Mouse (Mus musculus) erythroblast, adult 5-6 weeks (primary cell): ENCODE measurements around the gene Cdyl. TPM values are rescaled to one million over a fixed set of nuclear protein-coding genes. Genes with fewer than 3 reads are reported as not detected.
"Not testable (repeated sequence)": the region's sequence is repeated elsewhere in the genome, so short reads cannot be mapped to it uniquely, and the experiment has no call there.

ENCODE experiments used
- ATAC-seq: replicated peaks from 2 replicates; pipeline ENCODE4 v1.8.0; 2016; ENCODE audit warnings: moderate number of reproducible peaks, mild to moderate bottlenecking, moderate TSS enrichment, inconsistent platforms; ENCODE audit not compliant: poor library complexity, low FRiP score, severe bottlenecking
- total RNA-seq, 2 experiments: library from RNA; stranded (forward) in 1 of 2; stranded (reverse) in 1 of 2; fragments of 150-400 nt in 1 of 2; fragments of 200-764, 138-1000 nt in 1 of 2; gene quantifications; 2 replicates each; pipeline versions ENCODE4 v1.2.3 to v1.2.4; 2015 to 2017; ENCODE audit warnings: low replicate concordance in 2 of 2

Gene Cdyl
- total RNA-seq, 2 experiments from 2014 or later: 18.3 to 29.6 TPM

DNA sequence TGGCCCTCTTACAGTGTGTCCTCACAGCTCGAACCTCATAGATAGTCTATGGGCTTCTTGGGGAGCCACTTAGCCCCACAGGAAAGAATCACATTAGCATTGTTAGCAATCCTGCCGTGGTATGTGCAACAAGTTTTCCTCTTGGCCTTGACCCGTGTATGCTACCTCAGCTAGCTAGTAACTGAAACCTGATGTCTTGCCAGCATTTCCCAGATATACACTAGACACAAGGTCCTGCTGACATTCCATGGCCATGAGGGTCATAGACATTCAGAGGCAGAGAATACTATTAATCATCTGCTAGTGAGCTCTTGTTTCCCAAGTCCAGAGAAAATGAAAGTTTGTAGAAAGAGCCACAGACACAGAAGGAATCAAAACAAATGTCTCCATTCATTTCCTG, 158.0 kb downstream of the Cdyl start:
- no peak for ATAC-seq

DNA sequence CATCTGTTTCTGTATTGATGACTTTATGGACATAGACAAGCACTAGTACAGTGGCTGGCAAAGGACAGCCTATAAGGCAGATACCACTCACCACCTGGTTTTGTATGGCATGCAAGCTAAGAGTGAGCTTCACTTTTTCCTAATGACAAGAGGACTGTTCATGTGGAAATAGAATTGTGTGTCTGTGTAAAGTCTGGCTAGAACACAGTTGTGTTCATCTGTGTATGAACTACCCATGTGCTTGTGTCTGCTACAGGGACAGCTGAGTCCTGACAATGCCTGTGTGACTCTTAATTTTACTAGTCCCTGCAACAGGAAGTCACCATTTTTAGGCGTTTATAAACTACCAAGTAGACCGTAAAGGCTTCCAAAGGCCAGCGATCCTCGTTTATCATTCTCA, 158.4 kb downstream of the Cdyl start:
- ATAC-seq: no peak

DNA sequence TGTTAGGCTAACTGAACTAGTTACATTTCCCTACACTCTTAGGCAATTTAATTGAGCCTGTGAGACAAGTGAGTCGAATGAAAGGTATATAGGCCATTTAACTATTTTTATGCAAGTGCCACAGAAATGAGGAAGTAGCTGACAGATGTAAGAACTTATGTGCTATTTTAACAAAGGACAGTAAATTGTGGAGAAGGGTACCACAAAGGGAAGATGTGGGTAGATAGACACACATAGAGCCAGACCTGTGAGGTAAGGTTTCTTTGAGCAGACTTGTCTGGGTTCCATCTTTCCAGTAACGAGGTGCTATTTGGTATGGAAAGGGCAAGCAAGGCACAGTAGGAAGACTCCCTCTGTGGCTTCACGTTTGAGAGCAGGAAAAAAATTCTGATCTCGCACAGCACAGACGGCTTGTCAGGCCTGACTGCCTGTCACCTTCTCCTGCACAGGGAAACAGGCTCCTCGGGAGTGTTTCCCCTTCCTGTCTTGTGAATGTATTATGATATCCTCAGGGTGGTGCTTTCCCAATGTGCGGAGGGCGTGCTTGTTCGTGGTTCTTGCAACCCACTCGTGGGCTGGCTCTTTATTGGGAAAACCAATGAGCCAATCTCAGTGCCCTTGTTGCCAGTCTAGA, 162.3 kb downstream of the Cdyl start:
- ATAC-seq: no peak

DNA sequence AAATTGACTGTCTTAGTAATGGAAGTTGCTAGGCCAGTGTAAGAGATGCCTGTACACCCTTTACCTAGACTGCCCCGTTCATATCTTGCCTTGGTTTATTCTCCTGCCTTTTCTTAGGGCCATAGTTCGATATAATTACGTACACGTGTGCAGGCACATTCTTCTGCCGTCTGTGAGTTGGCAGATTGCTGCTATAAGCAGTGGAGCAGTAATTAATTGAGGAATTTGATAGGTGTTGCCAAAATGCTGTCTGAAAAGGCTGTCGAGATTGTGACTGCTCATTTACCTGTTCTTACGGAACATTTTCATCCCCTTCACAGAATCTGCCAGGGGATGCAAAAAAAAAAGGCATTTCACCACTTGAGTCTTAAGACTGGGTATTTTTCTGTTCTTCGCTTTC, 163.2 kb downstream of the Cdyl start:
- ATAC-seq: no peak

DNA sequence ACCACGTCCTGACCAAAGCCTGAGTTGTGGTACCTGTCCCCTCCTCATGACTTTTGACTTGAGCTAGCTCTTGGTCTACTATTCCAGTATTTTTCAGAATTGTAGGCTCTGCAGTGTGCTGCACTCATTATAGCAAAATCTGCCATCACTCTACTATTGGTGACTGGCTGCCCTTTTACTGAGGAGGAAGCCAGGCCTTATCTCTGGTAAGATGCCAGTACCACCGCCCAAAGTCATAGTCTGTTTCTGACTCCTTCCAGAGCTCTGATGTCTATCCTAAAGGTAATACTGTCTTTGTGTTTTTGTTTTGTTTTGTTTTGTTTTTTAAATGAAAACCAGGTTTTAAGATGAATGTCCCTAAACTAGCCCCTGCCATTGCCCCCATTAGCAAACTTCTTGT, 166.0 kb downstream of the Cdyl start:
- 0 out of 2 replicates have a peak, but pooled peaks have one; percentile 37 for ATAC-seq

DNA sequence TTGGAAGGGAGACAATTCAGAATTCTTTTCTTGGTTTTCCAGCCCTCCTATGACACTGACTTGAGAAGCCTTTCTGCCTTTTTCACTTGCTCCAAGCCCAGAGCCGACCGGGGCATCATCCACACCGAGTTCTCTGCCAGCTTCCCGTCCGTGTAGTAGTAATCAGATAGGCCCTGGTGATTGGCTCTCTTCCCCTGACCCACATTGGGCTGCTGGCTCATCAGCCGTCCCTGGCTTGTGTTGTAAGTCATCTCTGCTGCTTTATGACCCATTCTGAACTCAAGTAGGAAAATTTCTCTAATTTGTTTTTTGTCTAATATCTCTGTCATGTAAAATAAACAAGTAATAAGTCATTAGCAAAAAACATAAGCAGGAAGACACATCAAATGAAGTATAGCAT, 173.0 kb downstream of the Cdyl start:
- ATAC-seq: no peak

DNA sequence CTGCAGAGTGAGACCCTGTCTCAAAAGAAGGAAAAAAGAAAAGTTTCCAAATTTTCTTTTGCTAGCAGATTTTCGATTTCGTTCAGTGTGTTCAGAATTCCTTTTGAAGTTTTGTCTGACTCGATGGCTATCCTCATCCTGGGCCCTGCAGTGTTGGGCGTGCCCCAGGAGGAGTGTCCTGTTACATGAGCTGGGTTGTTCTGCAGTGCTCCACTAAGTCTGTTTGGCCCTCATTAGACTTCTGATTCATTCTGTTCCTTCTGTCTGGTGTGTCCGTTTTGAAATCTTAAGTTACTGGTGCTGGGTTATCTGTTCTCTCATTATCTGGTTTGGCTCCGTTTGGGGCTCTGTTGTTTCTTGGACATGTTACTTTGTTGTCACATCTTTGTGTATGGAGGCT, 174.3 kb downstream of the Cdyl start:
- ATAC-seq: 0 out of 2 replicates have a peak, but pooled peaks have one; percentile 40

DNA sequence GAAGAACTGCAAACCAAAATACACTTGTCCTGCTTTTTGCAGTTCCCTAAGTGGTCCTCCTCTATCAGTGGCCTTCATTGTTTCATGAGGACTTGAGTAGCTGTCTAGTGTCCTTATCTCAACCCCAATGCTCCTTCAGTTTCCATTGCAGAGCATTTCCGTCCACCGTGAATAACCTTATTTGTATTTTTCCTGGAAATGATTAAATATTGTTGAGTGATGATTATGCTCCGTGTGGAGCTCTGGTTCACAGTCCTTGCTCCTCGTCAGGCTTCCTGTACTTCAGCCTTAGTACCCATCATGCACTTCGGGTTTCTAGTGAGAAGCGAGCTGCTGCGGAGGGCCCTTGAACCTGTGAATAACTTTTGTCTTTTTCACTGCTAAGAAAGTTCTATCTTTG, 176.0 kb downstream of the Cdyl start:
- ATAC-seq: no peak

DNA sequence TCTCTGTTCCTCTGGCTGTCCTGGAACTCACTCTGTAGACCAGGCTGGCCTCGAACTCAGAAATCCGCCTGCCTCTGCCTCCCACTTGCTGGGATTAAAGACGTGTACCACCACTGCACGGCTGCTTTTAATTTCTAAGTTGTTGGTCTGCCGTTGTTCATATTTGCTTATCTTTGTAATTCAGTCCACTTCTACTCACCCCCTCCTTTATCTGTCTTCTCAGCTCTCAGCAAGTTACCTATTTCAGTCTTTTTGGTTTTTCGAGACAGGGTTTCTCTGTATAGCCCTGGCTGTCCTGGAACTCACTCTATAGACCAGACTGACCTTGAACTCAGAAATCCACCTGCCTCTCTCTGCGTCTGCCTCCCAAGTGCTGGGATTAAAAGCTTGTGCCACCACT, 176.9 kb downstream of the Cdyl start:
- not testable (repeated sequence) for ATAC-seq

DNA sequence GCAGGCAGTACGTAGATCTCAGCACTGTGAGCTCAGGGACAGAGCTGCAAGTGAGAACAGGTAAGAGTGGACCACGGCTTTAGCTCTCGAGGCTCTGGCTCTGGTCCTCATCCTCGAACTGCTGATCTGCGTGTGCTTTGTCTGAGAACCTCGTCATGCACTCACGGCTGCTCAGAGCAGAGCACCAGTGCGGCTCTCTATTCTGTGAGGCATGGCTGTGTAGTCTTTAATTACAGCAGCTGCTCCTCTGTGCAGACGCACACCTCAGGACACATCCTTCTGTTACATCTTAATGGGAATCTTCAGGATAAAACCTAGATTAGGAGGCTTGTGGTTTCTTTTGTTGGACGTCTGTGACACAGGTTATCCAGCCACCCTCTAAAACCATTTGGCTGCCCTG, 180.5 kb downstream of the Cdyl start:
- no peak for ATAC-seq

DNA sequence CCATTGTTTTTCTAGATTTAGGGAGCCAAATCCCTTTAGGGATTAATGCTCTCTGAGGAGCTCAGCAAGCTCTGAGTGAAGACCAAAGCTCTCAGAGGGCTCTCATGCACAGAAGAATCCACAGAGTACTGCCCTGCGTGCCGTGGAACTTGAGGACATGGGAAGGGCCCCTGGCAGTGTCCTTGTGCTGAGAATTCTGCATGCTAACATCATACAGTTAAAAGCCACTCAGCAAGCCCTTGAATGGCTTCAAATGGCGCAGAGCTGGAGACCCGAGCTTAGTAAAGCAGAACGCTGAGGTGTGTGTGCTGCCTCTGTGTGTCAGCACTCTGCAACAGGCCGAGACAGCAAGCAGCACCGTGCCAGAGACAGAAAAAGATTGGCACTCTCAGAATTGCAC, 183.8 kb downstream of the Cdyl start:
- no peak for ATAC-seq

DNA sequence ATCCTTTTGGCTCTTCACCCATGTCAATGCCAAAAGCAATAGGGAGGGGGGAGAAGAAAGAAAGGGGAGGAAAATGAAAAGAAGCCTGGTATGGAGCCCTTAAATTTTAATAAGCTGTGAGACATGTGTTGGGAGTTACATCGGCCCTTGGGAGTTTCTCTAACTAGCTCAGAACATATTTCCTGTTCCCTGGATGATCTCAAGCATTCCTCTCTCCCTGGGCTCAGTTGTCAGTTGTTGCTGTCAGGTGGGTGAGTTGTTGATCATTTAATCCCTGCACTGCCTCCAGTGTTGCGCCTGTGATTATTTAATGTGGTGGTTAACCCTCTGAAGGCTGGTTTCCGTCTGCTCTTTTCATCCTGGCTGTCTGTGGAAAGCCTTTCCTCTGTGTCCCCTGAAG, 185.7 kb downstream of the Cdyl start:
- no peak for ATAC-seq

DNA sequence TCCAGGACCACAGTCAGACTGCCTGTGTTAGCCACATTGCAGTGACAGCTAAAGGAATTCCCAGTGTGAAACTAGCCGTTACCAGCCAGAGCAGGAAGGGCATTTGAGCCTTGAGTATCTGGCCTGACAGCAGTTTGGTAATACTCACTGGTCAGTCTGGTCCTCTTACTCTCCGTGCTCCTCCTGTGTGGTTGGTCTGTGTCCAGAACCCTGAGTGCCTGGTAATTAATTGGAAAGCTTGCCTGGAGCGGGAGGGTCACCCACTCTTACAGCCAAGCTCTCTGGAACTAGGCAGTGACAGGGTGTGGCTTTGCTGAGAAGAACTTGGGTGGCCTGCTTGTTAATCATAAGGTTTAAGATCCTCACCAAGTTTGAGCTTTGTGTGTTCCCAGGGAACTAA, 189.1 kb downstream of the Cdyl start:
- no peak for ATAC-seq

DNA sequence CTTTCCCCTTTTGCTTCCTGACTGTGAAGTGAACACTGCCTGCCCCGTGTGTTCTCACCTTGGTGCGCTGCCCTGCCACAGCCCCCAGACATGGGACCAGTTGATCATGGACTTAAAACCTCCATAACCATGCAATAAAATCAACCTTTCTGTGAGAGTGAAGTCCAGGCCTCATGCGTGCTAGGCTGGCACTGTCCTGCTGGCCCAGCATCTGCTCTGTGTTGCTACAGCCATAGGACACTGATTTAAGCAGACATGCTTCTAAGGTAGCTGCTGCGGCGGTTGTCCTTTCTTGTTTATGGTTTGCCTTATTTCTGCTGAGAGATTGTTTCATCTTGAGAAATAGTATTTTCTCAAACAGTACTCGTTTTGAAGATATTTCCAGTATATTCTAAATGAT, 191.9 kb downstream of the Cdyl start:
- no peak for ATAC-seq

DNA sequence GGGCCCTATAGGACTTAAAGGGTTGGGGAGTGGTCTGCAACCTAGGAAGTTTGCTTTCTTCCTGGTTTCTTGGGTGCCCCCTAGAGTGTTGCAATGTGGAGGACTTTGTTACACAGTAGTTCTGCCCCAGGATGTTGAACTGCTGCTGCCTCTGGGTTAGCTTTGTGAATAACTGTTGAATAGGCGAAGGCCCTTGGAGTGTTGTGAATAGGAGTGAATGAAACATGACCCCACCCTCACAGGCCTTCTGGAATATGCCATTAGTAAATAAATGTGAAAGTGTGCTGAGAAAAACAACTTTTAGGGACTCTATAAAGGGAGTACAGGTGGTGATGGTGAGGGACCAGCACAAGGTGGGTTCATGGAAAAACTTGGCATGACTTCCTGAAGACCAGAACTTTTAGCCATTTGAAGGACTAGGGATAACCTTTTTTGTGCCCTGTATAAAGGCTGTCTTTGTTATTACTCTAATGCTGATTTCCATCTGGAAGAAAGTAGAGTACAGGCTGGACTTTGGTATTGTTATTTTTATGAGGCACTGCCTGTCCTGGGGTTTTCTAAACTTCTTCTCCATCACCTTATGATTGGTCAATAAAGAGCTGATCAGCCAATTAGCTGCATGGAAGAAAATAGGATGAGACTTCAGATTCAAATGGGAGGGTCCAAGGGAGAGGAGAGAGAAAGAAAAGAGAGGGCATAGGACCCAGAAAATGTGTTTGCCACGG, 193.4 kb downstream of the Cdyl start:
- ATAC-seq: no peak

DNA sequence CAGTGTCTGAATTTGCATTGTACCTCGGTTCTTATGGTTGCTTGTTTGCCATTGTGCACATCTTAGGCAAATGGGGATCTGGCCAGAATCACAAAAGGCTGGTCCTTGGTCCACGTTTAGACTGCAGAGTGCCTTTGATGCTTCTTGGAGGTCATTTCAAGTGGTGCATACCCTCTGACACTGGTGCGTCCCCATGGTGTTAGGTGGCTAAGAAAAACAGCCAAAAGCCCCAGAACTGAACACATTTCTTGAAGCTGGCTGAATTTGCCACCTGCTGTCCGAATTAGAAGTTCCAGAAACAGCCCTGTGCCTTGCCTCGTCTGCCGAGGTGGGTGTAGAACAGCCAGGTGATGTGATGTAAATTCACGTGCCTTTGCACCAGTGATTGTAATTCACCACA, 197.9 kb downstream of the Cdyl start:
- ATAC-seq: no peak

DNA sequence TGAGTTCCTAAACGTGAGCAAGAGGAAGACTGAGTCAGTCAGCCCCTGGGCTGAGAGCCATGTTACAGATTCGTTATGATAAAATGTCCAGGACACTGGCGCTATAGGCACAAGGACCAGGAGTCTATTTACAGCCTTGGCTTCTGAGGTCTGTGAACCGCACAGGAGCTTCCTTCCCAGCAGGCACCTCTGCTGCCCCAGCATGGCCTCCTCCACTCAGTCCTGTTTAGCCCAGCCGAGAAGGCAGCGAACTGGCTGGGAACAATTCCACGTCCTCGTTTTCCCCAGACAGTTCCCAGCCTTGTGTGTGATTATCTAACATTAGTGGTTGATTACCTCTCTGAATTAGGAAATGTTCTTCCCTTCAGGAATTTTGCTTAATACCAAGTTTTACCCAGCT, 201.3 kb downstream of the Cdyl start:
- no peak for ATAC-seq

DNA sequence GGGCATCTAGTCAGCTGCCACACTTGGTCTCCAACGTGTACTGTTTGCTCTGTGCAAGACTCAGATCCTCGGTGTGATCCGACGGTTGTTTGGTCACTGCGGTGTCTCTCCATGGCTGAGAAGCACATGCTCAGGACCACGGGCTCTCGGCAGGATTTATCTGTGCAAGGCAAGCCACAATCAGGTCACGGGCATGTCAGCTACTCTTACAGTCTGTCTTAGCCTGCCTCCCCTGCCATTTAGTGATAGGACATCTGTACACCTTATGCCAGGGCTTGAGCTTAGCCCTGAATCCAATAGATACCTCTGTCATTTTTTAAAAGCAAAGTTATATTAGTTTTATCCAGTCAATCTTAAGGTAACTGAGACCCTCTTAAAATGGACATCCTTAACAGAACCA, 211.0 kb downstream of the Cdyl start:
- no peak for ATAC-seq

DNA sequence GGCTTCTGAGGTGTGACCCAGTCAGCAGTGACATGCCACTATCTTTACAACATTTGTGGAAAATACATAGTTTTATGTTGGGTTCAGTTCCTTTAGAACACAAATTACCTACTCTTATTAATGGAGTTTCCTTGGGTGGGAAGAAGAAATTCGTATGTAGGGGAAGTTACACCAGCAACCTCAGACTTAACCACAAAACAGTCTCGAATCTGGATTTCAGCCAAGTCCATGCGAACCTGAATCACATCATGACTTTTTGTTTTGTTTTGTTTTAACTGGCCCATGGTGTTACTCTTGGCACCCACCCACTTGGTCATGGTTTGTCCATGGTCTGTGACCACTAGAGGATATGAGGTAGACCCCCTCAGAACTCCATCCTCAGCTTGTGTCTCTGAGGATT, 211.5 kb downstream of the Cdyl start:
- ATAC-seq: no peak

DNA sequence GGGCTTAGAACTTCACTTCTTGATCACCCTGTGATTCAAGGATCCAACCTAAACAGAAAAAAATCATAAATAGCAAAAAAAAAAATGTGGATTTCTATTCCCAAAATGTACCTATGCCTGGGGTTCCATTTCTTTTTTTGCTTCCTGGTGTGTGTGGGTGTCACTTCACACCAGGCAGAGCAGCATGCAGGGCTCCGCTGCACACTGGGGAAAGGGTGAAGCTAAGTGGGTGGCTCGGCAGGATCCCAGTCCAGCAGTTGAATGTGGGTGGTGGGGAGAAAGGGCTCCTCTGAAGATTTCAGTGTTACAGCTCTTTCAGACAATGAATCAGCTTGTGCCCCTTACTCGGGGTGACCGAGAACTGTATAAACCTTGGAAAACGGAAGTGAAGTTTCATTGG, 215.8 kb downstream of the Cdyl start:
- ATAC-seq: no peak

DNA sequence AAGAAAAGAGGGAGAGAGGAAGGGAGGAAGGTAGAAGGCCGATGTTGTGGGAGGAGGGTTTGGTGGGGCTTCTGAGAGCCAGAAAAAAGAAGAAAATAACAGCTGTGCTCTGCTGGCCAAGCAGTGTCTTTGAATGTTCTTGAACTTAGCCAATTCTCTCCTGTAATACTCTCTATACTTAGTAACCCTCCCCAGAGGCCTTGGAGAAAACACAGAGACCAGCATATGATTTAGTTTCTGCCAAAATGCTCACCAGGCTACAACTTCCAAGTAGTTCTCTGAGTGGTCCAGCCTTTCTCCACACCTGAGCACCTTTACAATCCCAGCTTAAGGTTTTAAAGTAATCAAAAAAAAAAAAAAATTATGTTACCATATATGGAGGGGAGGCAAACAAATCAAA, 218.6 kb downstream of the Cdyl start:
- ATAC-seq: no peak

DNA sequence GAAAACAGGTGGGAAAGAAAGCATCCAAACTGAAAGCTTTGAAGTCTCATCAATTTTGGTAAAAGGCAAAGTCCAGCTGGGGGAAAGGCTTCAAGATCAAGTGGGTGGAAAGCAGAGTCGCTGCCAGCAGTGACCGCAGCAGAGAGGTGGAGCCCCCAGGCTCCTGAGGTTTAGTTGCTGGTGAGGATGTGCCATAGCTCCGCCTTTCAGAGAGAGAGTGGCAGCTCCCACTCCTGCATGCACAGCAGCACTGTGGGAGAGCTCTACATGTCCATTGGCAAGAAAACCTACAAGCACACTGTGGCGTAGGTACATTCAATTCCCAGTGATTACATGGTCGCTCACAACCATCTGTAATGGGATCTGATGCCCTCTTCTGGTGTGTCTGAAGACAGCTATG, 219.4 kb downstream of the Cdyl start:
- ATAC-seq: no peak
